ENCODE assay signal across 13 mouse cellular contexts in genomic region chr17:6773249-6773966, GRCm38 (mm10). TPM values are rescaled to one million over a fixed set of nuclear protein-coding genes. Genes with fewer than 3 reads are reported as not detected.
A peak's percentile ranks its signal among the peaks of the same experiment; 100 is the strongest.
DNase-seq lines count a peak whose midpoint lies in the region; ATAC-seq lines count a peak whose summit lies in the region.
"Had no signal": no experiment of that assay in that cellular context is flagged by ENCODE, and none has a peak within 500 bp of the region (broad histone marks: within the 10 kb centered on the region; RNA-seq: fewer than 3 reads in every experiment).

No protein-coding gene starts in this region.

- DNase-seq in heart, postnatal 4 days = no peak
- peak; percentile 55 for DNase-seq in thymus, postnatal 4 days
- DNase-seq in adrenal gland, adult 2 months = no peak
- DNase-seq: adrenal gland, postnatal 36 days; cerebellum, adult 11 months; left cerebral cortex, postnatal 4 days; lung, adult 2 months had no signal

- peaks cover 88% of the 10 kb centered on the region for H3K4me1 ChIP-seq in heart, embryonic 15.5 days (replicated peaks)
- H3K4me1 ChIP-seq in megakaryocyte, embryonic 14.5 days = peaks cover 68% of the 10 kb centered on the region

- ATAC-seq in heart, embryonic 15.5 days (replicated peaks; ENCODE audit: insufficient number of reproducible peaks, insufficient read depth, low FRiP score, low read depth) = no peak
- no peak for ATAC-seq in megakaryocyte, adult 5-6 weeks (ENCODE audit: poor library complexity, severe bottlenecking)
- peak; percentile 63 for ATAC-seq in common myeloid progenitor, adult 5-6 weeks (replicated peaks; ENCODE audit: low read depth, poor library complexity, severe bottlenecking)
- ATAC-seq: forebrain, embryonic 13.5 days had no signal

- H3K27ac ChIP-seq in heart, embryonic 15.5 days = peak overlapping the region; percentile 44
- H3K27ac ChIP-seq: forebrain, embryonic 13.5 days had no signal

- H3K9me3 ChIP-seq in heart, embryonic 15.5 days (replicated peaks) = no peaks in the 10 kb centered on the region
- no peaks in the 10 kb centered on the region for H3K9me3 ChIP-seq in megakaryocyte, embryonic 14.5 days
- H3K9me3 ChIP-seq: forebrain, embryonic 13.5 days had no signal

- no peaks in the 10 kb centered on the region for H3K36me3 ChIP-seq in heart, embryonic 15.5 days
- peaks cover 19% of the 10 kb centered on the region for H3K36me3 ChIP-seq in megakaryocyte, embryonic 14.5 days (replicated peaks; ENCODE audit: low read length)

- H3K9ac ChIP-seq in heart, embryonic 15.5 days = no peak overlapping the region
- H3K9ac ChIP-seq: forebrain, embryonic 13.5 days had no signal

- H3K4me2 ChIP-seq in heart, embryonic 15.5 days = no peak overlapping the region
- H3K4me2 ChIP-seq: forebrain, embryonic 13.5 days; midbrain, embryonic 11.5 days had no signal

- WGBS in heart, embryonic 15.5 days = 82% methylated on average over 14 of the region's 14 CpGs

- H3K4me3 ChIP-seq in heart, embryonic 15.5 days = no peak overlapping the region
- H3K4me3 ChIP-seq in megakaryocyte, embryonic 14.5 days (replicated peaks) = peak overlapping the region; percentile 35
- H3K4me3 ChIP-seq: forebrain, embryonic 13.5 days had no signal

- no peaks in the 10 kb centered on the region for H3K27me3 ChIP-seq in heart, embryonic 15.5 days
- no peaks in the 10 kb centered on the region for H3K27me3 ChIP-seq in megakaryocyte, embryonic 14.5 days (replicated peaks)
- H3K27me3 ChIP-seq: forebrain, embryonic 13.5 days had no signal

RNA-seq across cellular contexts. Expression of gene Ezr, which starts 9.2 kb away (rescaled TPM):
- polyA plus RNA-seq in heart, embryonic 15.5 days (2015; fragmentation: Nextera tagmentation; extraction: Ambion mirVana) = 109 and 136 TPM in 2 replicates
- 100 to 1,000 TPM; 103 to 104 TPM for total RNA-seq in heart, postnatal 4 days (2021)
- 7.8 and 123 TPM in 2 replicates for polyA plus RNA-seq in megakaryocyte, embryonic 14.5 days (2012; ENCODE audit: insufficient read depth, low replicate concordance)
- 45.8 and 49.8 TPM in 2 replicates for total RNA-seq in megakaryocyte, adult 5-6 weeks (2015)
- total RNA-seq in megakaryocyte, adult 5-6 weeks (2017) = 130 and 175 TPM in 2 replicates
- 175 and 186 TPM in 2 replicates for total RNA-seq in common myeloid progenitor, adult 5-6 weeks (2017)
- 10 to 100 TPM; 23.2 to 27.3 TPM for total RNA-seq in adrenal gland, adult 2 months (2021)
- 5.6 and 6.2 TPM in 2 replicates for polyA plus RNA-seq in adrenal gland, adult 2 months (2012; rRNA removed)
